Mouse (Mus musculus): ENCODE measurements around the gene Astl.

DNA sequence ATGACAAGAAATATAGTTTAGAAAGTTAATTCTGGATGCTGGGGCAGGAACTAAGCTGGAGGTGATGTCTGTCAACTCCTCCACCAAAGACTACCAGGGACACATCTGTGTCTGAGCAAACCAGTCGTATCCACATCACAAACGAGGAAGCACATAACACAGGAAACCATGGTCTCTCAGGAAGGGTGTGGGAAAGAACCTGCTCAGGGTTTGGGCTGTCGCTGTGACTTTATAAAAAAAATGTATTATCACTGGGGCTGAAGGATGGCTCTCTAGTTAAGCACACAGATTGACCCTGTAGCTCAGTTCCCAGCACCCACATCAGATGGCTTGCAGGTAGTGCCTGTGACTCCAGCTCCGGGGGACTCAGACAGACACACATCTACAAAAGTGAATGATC is 19.4 kb upstream of the Astl start:
- TF ChIP-seq CTCF (IDR thresholded peaks at IDR 0.05; ENCODE audit: low read depth) (no peak), EP300 (IDR thresholded peaks at IDR 0.05; ENCODE audit: low read depth) (no peak)
